Mouse (Mus musculus) liver, embryonic 14.5 days (tissue): ENCODE measurements around the gene Slc12a6.

Experiments
- CTCF ChIP-seq: IDR thresholded peaks from 2 replicates; pipeline ENCODE4 v1.5.1; 2016; ENCODE audit warnings: antibody characterized with exemption, low read depth, control low read depth
- EP300 ChIP-seq: IDR thresholded peaks from 2 replicates; pipeline ENCODE4 v1.6.1; 2016; ENCODE audit warnings: antibody characterized with exemption, low read depth

- peak; percentile 46 for TF ChIP-seq CTCF
- TF ChIP-seq EP300: no peak
Observed at GRCm38 (mm10) chr2:112339736-112340135, 74.1 kb downstream of the Slc12a6 start.
